Mouse (Mus musculus) T-helper 1 cell (primary cell): ENCODE results near the gene Muc1.

Experiments used
- in situ Hi-C: fragments of 300-600 bp; cut with MboI, MseI; formaldehyde crosslinking; loops from one replicate; pipeline ENCODE4 v1.15.1; 2025; ENCODE audit warnings: high pct_unique_total_duplicates

Gene Muc1

GRCm38 (mm10) chr3:89228836-89229235, at the start of gene Muc1:
TSS of gene Muc1 (plus strand) at chr3:89229057.
- in situ Hi-C loops, result no loop called here

GRCm38 (mm10) chr3:89181749-89182500, 46.9 kb upstream of the Muc1 start:
- in situ Hi-C loops, result no loop called here

- in situ Hi-C loops, result no loop called here
Observed at GRCm38 (mm10) chr3:89182531-89183057, 46.3 kb upstream of the Muc1 start.

- in situ Hi-C loops, result no loop called here
Observed at GRCm38 (mm10) chr3:89183058-89183958, 45.5 kb upstream of the Muc1 start, which contains the start of gene Fam189b. TSS of gene Fam189b (plus strand) at chr3:89183143.

- in situ Hi-C loops, result no loop called here
Observed at GRCm38 (mm10) chr3:89183959-89184315, 44.9 kb upstream of the Muc1 start.

DNA sequence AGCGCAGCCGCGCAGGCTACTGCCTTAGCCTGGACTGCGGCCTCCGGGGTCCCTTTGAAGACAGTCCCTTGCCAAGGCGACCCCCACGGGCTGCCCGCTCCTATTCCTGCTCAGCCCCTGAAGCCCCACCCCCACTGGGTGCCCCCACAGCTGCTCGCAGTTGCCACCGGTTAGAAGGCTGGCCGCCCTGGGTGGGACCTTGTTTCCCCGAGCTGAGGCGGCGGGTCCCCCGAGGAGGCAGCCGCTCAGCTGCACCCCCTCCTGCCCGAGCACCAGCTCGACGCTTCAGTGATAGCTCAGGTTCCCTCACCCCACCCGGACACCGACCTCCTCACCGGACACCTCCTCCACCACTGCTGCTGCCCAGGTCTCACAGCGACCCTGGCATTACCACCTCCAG, 41.7 kb upstream of the Muc1 start:
- in situ Hi-C loops, result no loop called here

- in situ Hi-C loops, result no loop called here
Observed at GRCm38 (mm10) chr3:89187690-89188477, 41.0 kb upstream of the Muc1 start.

DNA sequence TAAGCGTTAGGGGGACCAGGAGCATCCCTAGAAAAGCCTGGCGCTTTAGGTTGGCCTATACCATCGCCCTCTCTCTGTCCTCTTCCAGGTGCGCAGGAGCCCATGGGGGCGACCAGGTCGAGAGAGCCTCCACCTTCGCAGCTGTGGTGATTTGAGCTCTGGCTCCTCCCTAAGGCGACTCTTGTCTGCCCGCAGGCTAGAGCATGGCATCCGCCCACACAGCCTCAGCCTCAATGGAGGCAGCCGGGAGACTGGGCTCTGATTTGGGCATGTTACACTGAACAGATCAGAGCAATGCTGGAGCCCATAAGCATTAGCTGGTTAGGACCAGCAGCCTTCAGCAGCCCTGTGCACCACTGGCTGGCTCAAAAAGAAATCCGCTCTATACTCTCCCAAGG, 40.4 kb upstream of the Muc1 start:
- in situ Hi-C loops, result no loop called here

GRCm38 (mm10) chr3:89190436-89190835, 38.4 kb upstream of the Muc1 start:
- in situ Hi-C loops, result no loop called here

GRCm38 (mm10) chr3:89193351-89193750, 35.5 kb upstream of the Muc1 start:
- in situ Hi-C loops, result no loop called here

GRCm38 (mm10) chr3:89193853-89194252, 35.0 kb upstream of the Muc1 start:
- in situ Hi-C loops, result no loop called here

DNA sequence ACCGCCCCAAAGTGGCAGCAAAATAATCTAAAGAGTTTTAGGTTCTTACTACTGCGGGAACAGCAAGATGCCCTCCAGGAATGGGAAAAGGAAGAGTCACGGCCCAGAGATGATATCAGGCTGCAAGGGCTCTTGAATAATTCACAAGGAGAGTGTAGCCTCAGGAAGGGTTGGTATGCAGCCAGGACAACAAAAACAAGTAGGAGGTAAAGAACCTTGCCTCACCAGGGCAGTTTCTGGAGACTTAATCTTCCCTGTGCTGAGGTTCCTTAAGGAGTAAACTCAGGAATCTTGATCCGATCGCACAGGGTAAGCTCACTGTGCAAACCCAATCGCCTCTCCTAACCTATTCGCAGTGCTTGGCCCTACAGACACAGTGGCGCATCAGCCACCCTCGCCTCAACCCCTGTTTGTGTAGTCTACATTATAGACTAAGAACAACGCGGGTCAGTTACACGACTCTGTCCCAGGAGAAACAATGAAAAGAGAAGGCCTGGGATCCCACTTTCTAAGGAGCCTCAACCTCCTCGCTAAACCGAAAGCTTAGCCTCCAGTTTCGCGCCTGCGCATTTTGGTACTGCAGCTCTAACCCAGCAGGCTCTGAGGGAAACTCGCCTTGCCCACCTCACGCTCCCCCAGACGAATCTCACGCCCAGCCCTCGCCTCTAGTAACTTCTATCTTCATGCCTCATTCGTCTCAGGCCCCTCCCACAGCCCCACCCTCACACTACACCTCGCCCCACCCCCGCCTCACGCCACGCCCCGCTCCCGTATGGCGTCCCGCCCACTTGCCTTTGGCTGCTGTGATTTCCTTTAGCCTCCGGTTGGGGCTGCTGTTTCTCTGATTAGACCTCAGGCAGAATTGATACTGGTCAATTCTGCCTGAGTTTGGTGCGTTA, 32.6 kb upstream of the Muc1 start:
- in situ Hi-C loops, result no loop called here

DNA sequence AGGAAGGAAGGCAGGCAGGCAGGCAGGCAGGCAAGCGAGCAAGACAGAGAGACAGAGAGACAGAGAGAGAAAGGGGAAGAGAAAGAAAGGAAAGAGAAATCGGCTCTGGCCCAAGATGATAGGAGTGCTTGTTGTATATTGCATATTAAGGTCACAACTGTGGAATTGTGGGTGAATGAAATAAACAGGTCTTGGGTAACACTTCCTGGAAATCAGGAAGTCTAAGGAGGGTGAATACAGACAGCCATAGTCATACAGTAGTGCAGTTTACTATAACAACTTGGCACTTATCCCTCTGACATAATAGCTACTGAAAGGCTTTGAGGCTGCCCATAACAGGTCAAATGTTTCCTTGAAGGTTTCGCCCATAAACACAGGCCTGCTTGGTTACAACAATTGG, 29.0 kb upstream of the Muc1 start:
- in situ Hi-C loops, result no loop called here

GRCm38 (mm10) chr3:89202253-89203141, 26.4 kb upstream of the Muc1 start, which contains the start of gene Gba:
TSS of gene Gba (plus strand) at chr3:89202928.
- in situ Hi-C loops, result no loop called here

DNA sequence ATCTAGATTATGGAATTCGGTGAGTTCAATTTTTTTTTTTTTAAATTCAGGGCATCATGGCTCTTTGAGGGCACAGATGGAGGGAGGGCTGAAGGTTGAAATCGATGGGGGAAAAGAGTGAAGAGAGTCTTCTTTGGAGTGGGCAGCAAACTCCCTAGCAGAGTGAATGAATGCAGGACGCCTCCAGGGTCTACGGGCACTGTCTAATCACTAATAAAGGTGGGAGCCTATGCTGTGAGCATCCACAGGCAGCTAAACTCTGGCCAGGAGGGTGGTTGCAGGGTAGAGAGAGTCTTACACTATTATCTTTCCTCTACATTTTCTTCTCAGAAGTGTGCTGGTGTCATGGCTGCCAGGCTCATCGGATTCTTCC, 25.7 kb upstream of the Muc1 start:
- in situ Hi-C loops, result no loop called here

- in situ Hi-C loops, result no loop called here
Observed at GRCm38 (mm10) chr3:89206079-89206478, 22.8 kb upstream of the Muc1 start.

DNA sequence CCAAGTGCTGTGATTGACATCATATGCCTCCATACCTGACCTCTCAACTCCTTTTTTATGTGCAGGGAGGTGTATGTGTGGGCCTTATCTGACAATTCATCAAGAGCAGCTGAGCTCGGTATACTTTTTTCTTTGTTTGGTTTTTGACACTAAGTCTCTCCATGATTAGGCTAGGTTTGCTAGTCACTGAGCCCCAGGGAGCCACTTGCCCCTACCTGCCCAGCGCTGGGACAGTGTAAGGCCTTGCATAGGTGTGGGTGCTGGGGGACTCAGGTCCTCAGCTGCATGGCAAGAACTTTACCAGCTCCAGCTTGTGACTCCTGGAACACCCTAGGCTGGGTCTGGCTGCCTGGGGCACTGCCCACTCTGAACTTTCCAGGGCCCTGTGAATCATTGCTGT, 22.2 kb upstream of the Muc1 start:
- in situ Hi-C loops, result no loop called here

- in situ Hi-C loops, result no loop called here
Observed at GRCm38 (mm10) chr3:89208075-89208657, 20.7 kb upstream of the Muc1 start.

GRCm38 (mm10) chr3:89208736-89209135, 20.1 kb upstream of the Muc1 start:
- in situ Hi-C loops, result no loop called here
